Mouse (Mus musculus) forebrain, embryonic 16.5 days (tissue): ENCODE measurements around the gene Ell. TPM values are rescaled to one million over a fixed set of nuclear protein-coding genes. Genes with fewer than 3 reads are reported as not detected.

Experiments
- ATAC-seq: fragments of 200-750 bp; cut with Nextera tagmentation; 2 replicates; pipeline ENCODE4 v1.8.0; 2017; ENCODE audit warnings: mild to moderate bottlenecking, moderate library complexity
- H3K27ac ChIP-seq: fragments of 300-500 bp; sonication (generic); 2 replicates; pipeline ENCODE4 v1.5.1; 2014; ENCODE audit warnings: low read length, control low read depth
- H3K27me3 ChIP-seq: fragments of 300-500 bp; sonication (generic); replicated peaks from 2 replicates; pipeline ENCODE4 v1.6.1; 2014; ENCODE audit warnings: low read length; ENCODE audit not compliant: control insufficient read depth, insufficient read depth
- H3K36me3 ChIP-seq: fragments of 300-500 bp; sonication (generic); 2 replicates; pipeline ENCODE4 v1.6.1; 2014; ENCODE audit not compliant: control insufficient read depth, insufficient read depth
- H3K4me1 ChIP-seq: fragments of 300-500 bp; sonication (generic); replicated peaks from 2 replicates; pipeline ENCODE4 v1.6.1; 2014; ENCODE audit warnings: low read length; ENCODE audit not compliant: control insufficient read depth, insufficient read depth
- H3K4me2 ChIP-seq: fragments of 300-500 bp; sonication (generic); 2 replicates; pipeline ENCODE4 v1.6.1; 2014; ENCODE audit warnings: mild to moderate bottlenecking, low read length, control low read depth
- H3K4me3 ChIP-seq: fragments of 300-500 bp; sonication (generic); replicated peaks from 2 replicates; pipeline ENCODE4 v1.5.1; 2014; ENCODE audit warnings: mild to moderate bottlenecking, low read length, control low read depth
- H3K9ac ChIP-seq: fragments of 300-500 bp; sonication (generic); replicated peaks from 2 replicates; pipeline ENCODE4 v1.6.1; 2014; ENCODE audit warnings: low read depth, low read length, control low read depth
- H3K9me3 ChIP-seq: fragments of 300-500 bp; sonication (generic); 2 replicates; pipeline ENCODE4 v1.6.1; 2016; ENCODE audit warnings: low read length; ENCODE audit not compliant: control insufficient read depth
- WGBS: fragments of 180-500 bp; shearing (Covaris S2); extraction: QIAGEN DNeasy Blood & Tissue Kit; methylation state at CpG from one replicate; pipeline ENCODE4 v1.1.7; 2014; 5-methylcytosine and 5-hydroxymethylcytosine counted together
- polyA plus RNA-seq: library from polyadenylated mRNA; unstranded; fragments of >200 nt; fragmentation: Nextera tagmentation; extraction: Ambion mirVana; gene quantifications from 2 replicates; pipeline ENCODE4 v1.2.1, GENCODE M21; 2015

Ell gene
- polyA plus RNA-seq, 1 experiment from 2014 or later = 18.9 TPM

- no peak overlapping the region for H3K9ac ChIP-seq
- ATAC-seq = no peak
- H3K9me3 ChIP-seq = no peaks in the 10 kb centered on the region
- peaks cover 5% of the 10 kb centered on the region; the same call in 1 of the 2 replicates for H3K27me3 ChIP-seq
- no peak overlapping the region for H3K4me2 ChIP-seq
- no peak overlapping the region for H3K27ac ChIP-seq
- no peaks in the 10 kb centered on the region; the same call in 1 of the 2 replicates for H3K36me3 ChIP-seq
- H3K4me3 ChIP-seq = no peak overlapping the region
- 91% methylated on average over 9 of the region's 9 CpGs for WGBS
- H3K4me1 ChIP-seq = peaks cover 51% of the 10 kb centered on the region
Measured at GRCm38 (mm10) chr8:70605871-70606779, 66.9 kb downstream of the Ell start.

GRCm38 (mm10) chr8:70606780-70607602 is 67.7 kb downstream of the Ell start:
- Histone ChIP-seq H3K9me3 (no peaks in the 10 kb centered on the region), H3K4me2 (peak overlapping the region; percentile 87), H3K9ac (peak overlapping the region; percentile 87), H3K27ac (no peak overlapping the region), H3K36me3 (no peaks in the 10 kb centered on the region; the same call in 1 of the 2 replicates), H3K4me1 (peaks cover 50% of the 10 kb centered on the region), H3K4me3 (peak overlapping the region; percentile 82), H3K27me3 (peaks cover 5% of the 10 kb centered on the region; the same call in 1 of the 2 replicates)
- WGBS = 69% methylated on average over 18 of the region's 18 CpGs
- no peak for ATAC-seq

GRCm38 (mm10) chr8:70607603-70607897 is 68.3 kb downstream of the Ell start:
- Histone ChIP-seq H3K27me3 (peaks cover 5% of the 10 kb centered on the region; the same call in 1 of the 2 replicates), H3K4me1 (peaks cover 49% of the 10 kb centered on the region), H3K4me2 (peak overlapping the region; percentile 87), H3K9me3 (no peaks in the 10 kb centered on the region), H3K9ac (peak overlapping the region; percentile 87), H3K27ac (no peak overlapping the region), H3K36me3 (no peaks in the 10 kb centered on the region; the same call in 1 of the 2 replicates), H3K4me3 (peak overlapping the region; percentile 82)
- no peak for ATAC-seq
- WGBS = 34% methylated on average over 6 of the region's 6 CpGs

GRCm38 (mm10) chr8:70607898-70608748 is 68.9 kb downstream of the Ell start:
- peak overlapping the region; percentile 87 for H3K9ac ChIP-seq
- peaks cover 49% of the 10 kb centered on the region for H3K4me1 ChIP-seq
- H3K9me3 ChIP-seq = no peaks in the 10 kb centered on the region
- peak overlapping the region; percentile 32 for H3K27ac ChIP-seq
- H3K4me3 ChIP-seq = peak overlapping the region; percentile 82
- peak overlapping the region; percentile 87 for H3K4me2 ChIP-seq
- ATAC-seq = 0 out of 2 replicates have a peak, but pooled peaks have one; percentile 13
- WGBS = 2% methylated on average over 84 of the region's 84 CpGs
- no peaks in the 10 kb centered on the region for H3K36me3 ChIP-seq
- H3K27me3 ChIP-seq = peaks cover 5% of the 10 kb centered on the region; the same call in 1 of the 2 replicates

GRCm38 (mm10) chr8:70608749-70609367 is 69.6 kb downstream of the Ell start, which contains the start of gene Ssbp4:
Ssbp4 (minus strand) TSS chr8:70608872.
- Histone ChIP-seq H3K4me1 (peaks cover 49% of the 10 kb centered on the region), H3K4me3 (peak within 1 kb of the TSS; percentile 82), H3K9me3 (no peaks in the 10 kb centered on the region), H3K4me2 (peak within 1 kb of the TSS; percentile 87), H3K9ac (peak within 1 kb of the TSS; percentile 87), H3K36me3 (no peaks in the 10 kb centered on the region), H3K27ac (peak within 1 kb of the TSS; percentile 64), H3K27me3 (peaks cover 5% of the 10 kb centered on the region; the same call in 1 of the 2 replicates)
- no peak for ATAC-seq
- 6% methylated on average over 26 of the region's 26 CpGs for WGBS

- no peaks in the 10 kb centered on the region for H3K9me3 ChIP-seq
- H3K27me3 ChIP-seq = peaks cover 5% of the 10 kb centered on the region; the same call in 1 of the 2 replicates
- peak overlapping the region; percentile 79 for H3K4me2 ChIP-seq
- H3K36me3 ChIP-seq = no peaks in the 10 kb centered on the region
- 1% methylated on average over 33 of the region's 39 CpGs for WGBS
- H3K4me3 ChIP-seq = peak overlapping the region; percentile 40
- H3K9ac ChIP-seq = peak overlapping the region; percentile 49
- peak overlapping the region; percentile 64 for H3K27ac ChIP-seq
- peaks cover 49% of the 10 kb centered on the region for H3K4me1 ChIP-seq
- ATAC-seq = peak; percentile 24
Measured at GRCm38 (mm10) chr8:70609368-70609848, 70.2 kb downstream of the Ell start.

- peak overlapping the region; percentile 49 for H3K9ac ChIP-seq
- H3K27me3 ChIP-seq = peaks cover 5% of the 10 kb centered on the region; the same call in 1 of the 2 replicates
- ATAC-seq = peak; percentile 29
- no peaks in the 10 kb centered on the region for H3K36me3 ChIP-seq
- 1% methylated on average over 40 of the region's 45 CpGs for WGBS
- peak overlapping the region; percentile 79 for H3K4me2 ChIP-seq
- H3K27ac ChIP-seq = peak overlapping the region; percentile 64
- peak overlapping the region; percentile 40 for H3K4me3 ChIP-seq
- peaks cover 49% of the 10 kb centered on the region for H3K4me1 ChIP-seq
- no peaks in the 10 kb centered on the region for H3K9me3 ChIP-seq
Measured at GRCm38 (mm10) chr8:70609849-70610795, 70.9 kb downstream of the Ell start.
